Mouse (Mus musculus): ENCODE measurements at regions not wholly inside any gene's neighbourhood (a gene's known extent, or its start where the extent isn't known, plus 50 kb on each side); places are given as distances from the start of the nearest gene placed in this dataset.

GRCm38 (mm10) chr6:8831204-8831603 is 52.9 kb upstream of the Ica1 start:
- intact Hi-C loops (cut with DNase I) = loop anchor here (2.0 to 10.0 kb wide), 3 partner anchors 88 to 626 kb away; partner anchors contain the start of gene Mios

GRCm38 (mm10) chr6:8832924-8833323 is 54.6 kb upstream of the Ica1 start:
- intact Hi-C loops (cut with DNase I) = loop anchor here (5.0 to 10.0 kb wide), 2 partner anchors 556 to 628 kb away; partner anchors contain the start of gene Mios

- intact Hi-C loops (cut with DNase I) = no loop called here
Measured at GRCm38 (mm10) chr6:8853657-8854056, 75.4 kb upstream of the Ica1 start.

- intact Hi-C loops (cut with DNase I) = no loop called here
Measured at GRCm38 (mm10) chr6:8860581-8860980, 82.3 kb upstream of the Ica1 start.

GRCm38 (mm10) chr6:8863843-8864620 is 84.2 kb upstream of the Nxph1 start:
- intact Hi-C loops (cut with DNase I) = no loop called here

GRCm38 (mm10) chr6:8877373-8878070 is 70.7 kb upstream of the Nxph1 start:
- intact Hi-C loops (cut with DNase I) = no loop called here

- intact Hi-C loops (cut with DNase I) = no loop called here
Measured at GRCm38 (mm10) chr6:8893665-8894064, 54.6 kb upstream of the Nxph1 start.

- intact Hi-C loops (cut with DNase I) = no loop called here
Measured at GRCm38 (mm10) chr6:8896097-8896496, 52.1 kb upstream of the Nxph1 start.

- intact Hi-C loops (cut with DNase I) = no loop called here
Measured at GRCm38 (mm10) chr6:8896822-8897221, 51.4 kb upstream of the Nxph1 start.

- intact Hi-C loops (cut with DNase I) = no loop called here
Measured at GRCm38 (mm10) chr6:8897334-8897733, 50.9 kb upstream of the Nxph1 start.

- intact Hi-C loops (cut with DNase I) = no loop called here
Measured at GRCm38 (mm10) chr6:8898268-8898667, 50.0 kb upstream of the Nxph1 start.
